19 mouse cellular contexts compared by ENCODE assay signal in genomic region chr9:122012816-122013215, GRCm38 (mm10). TPM values are rescaled to one million over a fixed set of nuclear protein-coding genes. Genes with fewer than 3 reads are reported as not detected.
"Had no signal": no experiment of that assay in that cellular context is flagged by ENCODE, and none has a peak within 500 bp of the region (broad histone marks: within the 10 kb centered on the region; RNA-seq: fewer than 3 reads in every experiment).

No protein-coding gene starts in this region.

- H3K27me3 ChIP-seq: intestine, embryonic 15.5 days; liver, embryonic 13.5 days; midbrain, embryonic 15.5 days; neural tube, embryonic 13.5 days; stomach, embryonic 15.5 days had no signal

- H3K4me3 ChIP-seq: intestine, embryonic 15.5 days; liver, embryonic 13.5 days; midbrain, embryonic 12.5 days; midbrain, embryonic 15.5 days; myocyte; neural tube, embryonic 13.5 days; stomach, embryonic 15.5 days had no signal

- H3K36me3 ChIP-seq: intestine, embryonic 15.5 days; liver, embryonic 13.5 days; midbrain, embryonic 12.5 days; midbrain, embryonic 15.5 days; neural tube, embryonic 13.5 days; stomach, embryonic 15.5 days had no signal

- ATAC-seq: intestine, embryonic 15.5 days; midbrain, embryonic 15.5 days had no signal

- H3K27ac ChIP-seq: intestine, embryonic 15.5 days; kidney, postnatal 0 days; liver, embryonic 13.5 days; midbrain, embryonic 12.5 days; midbrain, embryonic 15.5 days; neural tube, embryonic 13.5 days; stomach, embryonic 15.5 days had no signal

- DNase-seq: kidney, adult 11 months; kidney, adult 9 months; kidney, postnatal 25 days; liver, embryonic 13.5 days; lung, adult 2 months; lung, postnatal 14 days; lung, postnatal 4 days; retina, postnatal 1 day; spleen, adult 18-20 months; thymus, postnatal 36 days had no signal

- H3K4me1 ChIP-seq: intestine, embryonic 15.5 days; liver, embryonic 13.5 days; midbrain, embryonic 12.5 days; stomach, embryonic 15.5 days had no signal

RNA-seq across cellular contexts. Expression of gene Pomgnt2, which starts 15.9 kb away (rescaled TPM):
- total RNA-seq: monocyte, adult 5-6 weeks; neutrophil, adult 5-6 weeks had no signal
